Mouse (Mus musculus): ENCODE results near the gene Zcchc10.
A peak's percentile ranks its signal among the peaks of the same experiment; 100 is the strongest.

Gene Zcchc10

DNA sequence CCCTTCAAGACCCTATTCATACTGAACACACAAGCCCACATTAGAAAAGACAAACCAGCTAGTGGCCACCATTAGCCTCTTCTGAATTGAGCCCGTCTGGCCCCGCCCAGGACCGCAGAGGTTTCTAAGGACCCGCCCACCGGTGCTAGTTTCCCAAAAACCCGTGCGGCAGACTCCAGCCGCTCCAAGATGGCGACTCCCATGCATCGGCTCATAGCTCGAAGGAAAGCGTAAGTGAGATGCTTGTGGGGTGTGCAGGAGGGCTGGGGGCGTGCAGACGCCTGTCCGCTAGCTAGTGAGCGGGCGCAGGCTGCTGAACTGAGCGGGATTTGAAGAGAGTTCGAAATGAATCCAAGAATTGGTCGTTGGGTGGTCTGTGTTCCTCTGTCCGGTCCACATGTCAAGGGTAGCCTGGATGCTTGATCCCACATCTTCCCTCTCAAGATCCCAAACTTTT lies at the start of gene Zcchc10:
Zcchc10 (plus strand) TSS at position 168 of the 457 bp plus-strand sequence.
- no peak for TF ChIP-seq GATA4 (IDR thresholded peaks at IDR 0.05; ENCODE audit: insufficient replicate concordance, low read length)

DNA sequence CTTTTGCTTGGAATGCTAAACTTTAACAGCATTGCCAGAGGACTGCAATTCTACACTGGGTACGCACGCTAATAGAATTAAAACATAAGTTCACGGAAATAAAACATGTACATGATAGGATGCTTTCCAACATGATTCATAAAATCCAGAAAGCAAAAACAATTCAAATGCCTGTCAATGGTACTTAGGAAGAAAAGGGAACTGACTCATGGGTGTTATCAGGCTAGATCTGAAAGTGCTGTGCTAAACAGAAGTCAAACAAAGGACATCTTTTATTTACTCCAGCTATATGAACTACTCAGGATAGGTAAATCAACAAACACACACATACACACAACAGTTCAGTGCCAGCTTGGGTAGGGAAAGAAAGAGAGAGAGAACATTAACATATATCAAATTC lies 49.1 kb upstream of the Zcchc10 start:
- TF ChIP-seq GATA4 (IDR thresholded peaks at IDR 0.05; ENCODE audit: insufficient replicate concordance, low read length), result no peak

DNA sequence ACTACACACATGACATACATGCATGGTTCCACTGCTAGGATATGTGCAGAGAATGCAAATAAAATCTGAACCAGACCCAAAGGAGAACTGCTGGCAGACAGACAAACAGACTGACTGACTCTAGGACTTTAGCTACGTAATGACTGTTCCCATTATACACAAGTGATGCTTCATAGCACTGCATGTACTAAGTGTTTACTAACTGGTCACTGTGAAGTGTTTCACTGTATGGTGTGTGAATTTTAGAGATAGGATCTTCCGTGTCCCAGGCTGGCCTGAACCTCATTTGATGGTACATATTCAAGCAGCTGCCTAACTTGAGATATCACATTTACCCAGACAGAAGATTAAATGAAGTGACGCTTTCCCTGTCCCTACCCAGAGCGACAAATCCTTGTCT lies 46.1 kb upstream of the Zcchc10 start:
- no peak for TF ChIP-seq GATA4 (IDR thresholded peaks at IDR 0.05; ENCODE audit: insufficient replicate concordance, low read length)

DNA sequence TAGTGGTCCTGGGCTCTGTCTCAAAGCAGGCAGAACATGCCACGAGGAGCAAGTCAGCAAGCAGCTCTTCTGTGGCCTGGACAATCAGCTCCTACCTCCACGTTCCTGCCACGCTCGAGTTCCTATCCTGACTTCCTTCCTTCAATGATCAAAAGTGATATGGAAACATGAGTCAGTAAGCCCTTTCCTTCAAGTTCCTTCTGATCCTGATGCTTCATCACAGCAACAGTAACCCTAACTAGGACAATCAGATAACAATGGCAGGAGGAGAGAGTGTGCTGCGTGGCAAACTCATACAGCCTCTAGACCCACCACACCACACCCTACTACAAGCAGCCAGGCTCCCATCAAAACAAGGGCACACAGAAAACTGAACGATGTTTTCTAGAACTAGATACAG lies 38.6 kb upstream of the Zcchc10 start:
- TF ChIP-seq GATA4 (IDR thresholded peaks at IDR 0.05; ENCODE audit: insufficient replicate concordance, low read length), result no peak

DNA sequence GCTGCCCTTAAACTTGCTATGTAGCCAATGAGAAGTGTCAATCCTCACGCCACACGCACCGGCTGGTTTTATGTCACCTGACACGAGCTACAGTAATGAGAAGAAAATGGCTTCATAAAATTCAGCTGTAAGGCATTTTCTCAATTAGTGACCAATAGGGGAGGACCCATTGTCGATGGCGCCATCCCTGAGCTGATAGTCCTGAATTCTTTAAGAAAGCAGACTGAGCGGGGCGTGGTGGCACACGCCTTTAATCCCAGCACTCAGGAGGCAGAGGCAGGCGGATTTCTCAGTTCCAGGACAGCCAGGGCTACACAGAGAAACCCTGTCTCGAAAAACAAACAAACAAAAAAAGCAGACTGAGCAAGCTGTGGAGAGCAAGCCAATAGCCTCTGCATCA lies 33.6 kb upstream of the Zcchc10 start:
- TF ChIP-seq GATA4 (IDR thresholded peaks at IDR 0.05; ENCODE audit: insufficient replicate concordance, low read length), result no peak

DNA sequence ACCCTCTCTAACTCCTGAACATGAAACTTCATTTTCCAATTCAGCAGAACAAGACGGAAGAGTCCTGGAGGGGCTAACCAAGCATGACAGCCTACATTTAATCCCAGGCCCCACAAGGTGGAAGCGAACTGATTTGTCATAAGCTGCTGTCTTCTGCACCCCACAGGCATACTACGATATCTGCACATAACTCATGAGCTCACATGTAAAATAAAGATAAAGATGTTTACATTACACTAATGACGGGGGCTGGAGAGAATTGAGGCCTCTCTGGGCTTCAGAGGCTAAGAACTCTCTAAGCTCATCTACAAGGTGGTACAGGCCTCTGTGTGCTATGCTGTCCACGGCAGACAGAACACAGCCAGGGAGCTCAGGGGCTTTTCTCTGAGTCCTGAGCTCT lies 30.0 kb upstream of the Zcchc10 start:
- TF ChIP-seq GATA4 (IDR thresholded peaks at IDR 0.05; ENCODE audit: insufficient replicate concordance, low read length), result no peak

- TF ChIP-seq GATA4 (IDR thresholded peaks at IDR 0.05; ENCODE audit: insufficient replicate concordance, low read length), result no peak
Measured at GRCm38 (mm10) chr11:53296880-53297279, 27.6 kb upstream of the Zcchc10 start.

DNA sequence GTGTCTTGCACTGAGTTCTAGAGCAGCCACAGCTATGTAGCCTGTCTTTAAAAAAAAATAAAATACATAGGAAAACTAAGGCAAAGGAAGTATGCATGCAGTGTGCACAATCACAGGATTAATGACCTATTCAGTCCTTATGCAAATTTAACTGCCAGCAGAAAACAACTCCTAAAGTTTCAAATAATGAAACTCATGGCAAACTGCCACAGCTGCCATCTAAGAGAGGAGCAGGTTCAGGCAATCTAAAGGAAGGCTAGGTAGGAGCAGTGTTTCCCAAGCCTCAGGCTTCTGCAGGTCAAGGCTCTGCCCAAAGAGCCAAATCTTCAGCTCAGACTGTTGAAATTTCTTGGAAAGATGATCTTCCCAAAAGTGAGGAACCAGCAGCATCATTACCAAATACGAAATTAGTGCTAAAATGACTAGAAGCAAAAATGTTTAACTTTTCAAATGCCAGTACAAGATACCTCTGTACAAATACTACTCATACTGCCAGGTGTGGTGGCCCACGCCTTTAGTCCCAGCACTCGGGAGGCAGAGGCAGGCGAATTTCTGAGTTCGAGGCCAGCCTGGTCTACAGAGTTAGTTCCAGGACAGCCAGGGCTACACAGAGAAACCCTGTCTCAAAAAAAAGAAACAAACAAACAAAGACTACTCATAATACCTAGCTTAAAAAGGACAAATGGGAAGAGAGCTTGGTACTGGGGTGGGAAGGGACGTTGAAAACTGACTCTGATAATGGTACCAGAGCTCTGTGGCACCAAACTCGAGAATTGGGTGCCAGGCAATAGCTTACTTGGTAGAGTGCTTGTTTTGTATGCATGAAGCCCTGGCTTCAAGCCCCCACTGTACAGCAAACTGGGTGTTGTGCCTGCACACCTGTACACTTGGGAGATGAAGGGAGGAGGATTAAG lies 26.3 kb upstream of the Zcchc10 start:
- no peak for TF ChIP-seq GATA4 (IDR thresholded peaks at IDR 0.05; ENCODE audit: insufficient replicate concordance, low read length)

DNA sequence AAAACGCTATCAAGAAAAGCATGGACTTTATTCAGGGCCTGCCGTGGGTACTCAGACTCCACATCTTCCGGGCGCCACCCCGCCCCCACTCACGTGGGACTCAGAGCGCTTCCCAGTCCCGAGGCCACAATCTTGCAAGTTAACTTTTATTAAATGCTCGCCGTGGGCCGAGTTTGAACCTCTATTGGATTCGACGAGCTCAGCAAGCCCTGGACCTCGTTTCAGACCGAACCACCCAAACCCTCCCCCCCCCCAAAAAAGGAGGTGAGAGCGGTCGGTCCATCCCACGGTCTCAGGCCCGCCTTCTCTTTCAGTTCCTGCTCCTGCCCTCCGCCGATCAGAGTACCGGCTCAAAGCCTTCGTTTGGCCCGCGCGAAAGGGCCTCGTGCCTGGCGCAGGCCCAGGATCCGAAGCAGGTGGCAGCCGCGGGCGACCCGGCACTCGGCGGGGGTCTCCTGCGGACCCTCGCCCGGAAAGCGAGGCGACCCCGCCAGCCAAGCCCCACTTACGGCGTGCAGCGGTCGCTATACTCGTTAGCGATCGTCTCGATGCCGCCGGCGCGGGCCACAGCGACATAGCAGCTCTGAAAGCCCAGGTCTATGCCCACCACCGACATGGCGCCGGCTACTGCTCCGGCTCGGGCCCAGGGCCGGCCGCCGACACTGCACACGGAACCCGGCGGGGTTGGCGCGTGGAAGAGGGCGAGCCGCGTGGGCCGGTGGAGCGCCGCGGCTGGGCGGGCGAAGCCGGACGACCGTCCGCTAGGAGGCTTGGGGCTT lies 24.7 kb upstream of the Zcchc10 start:
- no peak for TF ChIP-seq GATA4 (IDR thresholded peaks at IDR 0.05; ENCODE audit: insufficient replicate concordance, low read length)

DNA sequence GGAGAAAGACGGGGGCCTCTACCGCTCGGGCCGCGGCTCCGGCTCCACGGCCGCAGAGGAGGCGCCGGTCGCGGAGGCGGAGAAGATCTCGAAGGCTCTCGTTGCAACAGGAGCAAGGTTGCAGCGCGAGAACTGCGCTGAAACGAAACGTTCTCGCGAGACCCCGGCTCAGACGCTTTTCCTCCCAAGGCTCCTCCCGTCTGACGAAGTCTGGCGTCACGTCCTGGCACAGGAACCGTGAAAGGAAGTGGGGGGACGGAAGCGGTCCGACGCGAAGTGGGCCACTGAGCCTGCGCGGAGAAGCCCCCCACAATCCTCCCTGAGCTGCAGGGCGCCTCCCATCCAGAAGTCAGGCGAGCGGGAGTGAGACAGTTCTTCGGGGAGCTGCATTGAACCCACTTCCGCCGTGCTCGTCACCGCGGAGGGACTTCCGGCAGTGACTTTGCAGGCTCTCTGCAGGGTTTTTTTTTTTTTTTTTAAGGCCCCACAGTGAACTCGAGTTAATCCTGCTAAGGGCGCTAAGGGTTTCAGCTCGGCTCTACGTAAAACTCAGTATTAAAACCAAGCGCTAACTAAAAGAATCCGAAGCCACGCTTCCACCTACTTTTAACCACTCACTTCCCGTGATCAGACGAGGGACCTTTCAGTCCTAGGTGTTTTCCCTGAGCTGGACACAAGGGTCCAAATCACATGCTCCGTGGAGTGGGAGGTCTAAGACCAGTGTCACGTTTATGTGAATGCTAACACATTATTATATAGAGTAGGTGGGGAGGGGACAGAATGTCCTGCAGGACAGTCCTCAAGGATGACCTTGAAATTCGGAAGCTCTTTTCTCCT lies 23.9 kb upstream of the Zcchc10 start, which contains the start of gene Hspa4:
Hspa4 (minus strand) TSS at position 128 of the 837 bp plus-strand sequence.
- peak; percentile 14; the same call in 1 of the 2 replicates for TF ChIP-seq GATA4 (IDR thresholded peaks at IDR 0.05; ENCODE audit: insufficient replicate concordance, low read length)

DNA sequence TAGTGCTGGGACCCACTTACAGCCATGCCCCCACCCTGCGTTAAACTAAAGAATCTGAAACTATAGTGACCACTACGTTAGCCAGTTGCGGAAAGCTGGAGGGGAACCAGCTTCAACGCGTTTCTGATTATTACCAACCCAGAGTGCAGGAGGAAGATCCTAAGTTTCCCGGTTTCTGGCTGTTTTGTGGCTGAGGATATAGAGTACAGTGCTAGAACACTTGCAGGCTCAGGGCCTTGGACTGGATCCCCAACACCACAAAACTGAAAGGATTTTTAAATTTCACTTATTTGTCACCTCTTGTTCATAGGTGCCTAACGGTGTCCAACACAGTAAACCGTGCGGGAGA lies 23.3 kb upstream of the Zcchc10 start:
- no peak for TF ChIP-seq GATA4 (IDR thresholded peaks at IDR 0.05; ENCODE audit: insufficient replicate concordance, low read length)

DNA sequence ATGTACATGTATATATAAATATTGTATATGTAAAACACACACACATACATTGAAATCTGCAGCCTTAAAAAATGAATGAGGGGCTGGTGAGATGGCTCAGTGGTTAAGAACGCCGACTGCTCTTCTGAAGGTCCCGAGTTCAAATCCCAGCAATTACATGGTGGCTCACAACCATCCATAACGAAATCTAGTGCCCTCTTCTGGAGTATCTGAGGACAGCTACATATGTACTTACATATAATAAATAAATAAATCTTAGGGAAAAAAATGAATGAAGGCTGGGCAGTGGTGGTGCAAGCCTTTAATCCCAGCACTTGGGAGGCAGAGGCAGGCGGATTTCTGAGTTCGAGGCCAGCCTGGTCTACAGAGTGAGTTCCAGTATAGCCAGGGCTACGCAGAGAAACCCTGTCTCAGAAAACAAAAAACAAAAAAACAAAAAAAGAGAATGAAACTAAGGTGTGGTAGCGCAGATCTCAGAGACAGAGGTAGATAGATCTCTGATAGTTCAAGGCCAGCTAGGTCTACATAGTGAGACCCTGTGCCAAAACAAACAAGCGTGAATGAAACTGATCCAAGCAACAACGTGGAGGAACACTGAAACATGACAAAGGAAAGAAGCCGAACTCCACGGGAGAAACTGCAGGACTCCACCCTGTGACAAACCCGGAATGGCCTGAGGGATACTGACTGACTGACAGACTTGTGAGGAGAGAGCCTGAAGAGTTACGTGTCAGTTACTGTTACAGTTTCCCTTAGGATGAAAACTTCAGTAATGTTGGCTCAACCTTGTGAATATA lies 20.2 kb upstream of the Zcchc10 start:
- no peak for TF ChIP-seq GATA4 (IDR thresholded peaks at IDR 0.05; ENCODE audit: insufficient replicate concordance, low read length)

GRCm38 (mm10) chr11:53306965-53307364 lies 17.5 kb upstream of the Zcchc10 start:
- TF ChIP-seq GATA4 (IDR thresholded peaks at IDR 0.05; ENCODE audit: insufficient replicate concordance, low read length), result no peak

- TF ChIP-seq GATA4 (IDR thresholded peaks at IDR 0.05; ENCODE audit: insufficient replicate concordance, low read length), result no peak
Measured at GRCm38 (mm10) chr11:53307558-53308065, 16.9 kb upstream of the Zcchc10 start.
